Mouse (Mus musculus) megakaryocyte, embryonic 14.5 days (primary cell): ENCODE results near the gene Gdf1. TPM values are rescaled to one million over a fixed set of nuclear protein-coding genes. Genes with fewer than 3 reads are reported as not detected.
A peak's percentile ranks its signal among the peaks of the same experiment; 100 is the strongest.

Source experiments
- H3K27me3 ChIP-seq: replicated peaks from 2 replicates; pipeline ENCODE3; 2012; ENCODE audit warnings: inconsistent platforms
- H3K36me3 ChIP-seq: replicated peaks from 2 replicates; pipeline ENCODE3; 2012; ENCODE audit warnings: low read length, inconsistent platforms, mixed read lengths
- H3K4me1 ChIP-seq: 2 replicates; pipeline ENCODE4 v1.6.1; 2012; ENCODE audit warnings: inconsistent platforms
- H3K4me3 ChIP-seq: replicated peaks from 2 replicates; pipeline ENCODE3; 2012; ENCODE audit warnings: moderate library complexity, mild to moderate bottlenecking, inconsistent platforms
- H3K9me3 ChIP-seq: 2 replicates; pipeline ENCODE4 v1.6.1; 2012; ENCODE audit warnings: inconsistent platforms
- FLI1 ChIP-seq: IDR thresholded peaks from 2 replicates; pipeline ENCODE4 v1.6.1; 2012; ENCODE audit warnings: low read length, inconsistent platforms, mixed read lengths
- GATA1 ChIP-seq: IDR thresholded peaks from 3 replicates; pipeline ENCODE4 v1.6.1; 2012; ENCODE audit warnings: mixed read lengths, low read length, inconsistent platforms, borderline replicate concordance
- polyA plus RNA-seq: library from polyadenylated mRNA; stranded (reverse); fragments of >175 nt; gene quantifications from 2 replicates; pipeline ENCODE4 v1.2.3, GENCODE M21; 2012; ENCODE audit warnings: low replicate concordance; ENCODE audit not compliant: insufficient read depth

The Gdf1 gene
- polyA plus RNA-seq, 1 experiment: 0.26 TPM

- no peak overlapping the region for H3K4me3 ChIP-seq
- no peaks in the 10 kb centered on the region for H3K9me3 ChIP-seq
- no peaks in the 10 kb centered on the region for H3K27me3 ChIP-seq
- TF ChIP-seq GATA1: no peak
- peaks cover 88% of the 10 kb centered on the region for H3K4me1 ChIP-seq
- H3K36me3 ChIP-seq: peaks cover 78% of the 10 kb centered on the region
Measured at GRCm38 (mm10) chr8:70347860-70348420, 18.3 kb downstream of the Gdf1 start.

GRCm38 (mm10) chr8:70351035-70351999 is 21.7 kb downstream of the Gdf1 start:
- peaks cover 50% of the 10 kb centered on the region for H3K36me3 ChIP-seq
- no peaks in the 10 kb centered on the region for H3K27me3 ChIP-seq
- H3K4me1 ChIP-seq: peaks cover 79% of the 10 kb centered on the region
- TF ChIP-seq GATA1 (no peak), FLI1 (no peak)
- H3K9me3 ChIP-seq: no peaks in the 10 kb centered on the region
- peak overlapping the region; percentile 97 for H3K4me3 ChIP-seq

- Histone ChIP-seq H3K27me3 (no peaks in the 10 kb centered on the region), H3K36me3 (peaks cover 44% of the 10 kb centered on the region), H3K4me3 (peak overlapping the region; percentile 97), H3K4me1 (peaks cover 75% of the 10 kb centered on the region), H3K9me3 (no peaks in the 10 kb centered on the region)
- TF ChIP-seq GATA1: no peak
- TF ChIP-seq FLI1: no peak
Measured at GRCm38 (mm10) chr8:70352000-70352384, 22.4 kb downstream of the Gdf1 start.

- Histone ChIP-seq H3K9me3 (no peaks in the 10 kb centered on the region), H3K4me3 (peak overlapping the region; percentile 97), H3K27me3 (no peaks in the 10 kb centered on the region), H3K36me3 (peaks cover 37% of the 10 kb centered on the region), H3K4me1 (peaks cover 68% of the 10 kb centered on the region)
- TF ChIP-seq FLI1: no peak
- no peak for TF ChIP-seq GATA1
Measured at GRCm38 (mm10) chr8:70352657-70353151, 23.1 kb downstream of the Gdf1 start.

DNA sequence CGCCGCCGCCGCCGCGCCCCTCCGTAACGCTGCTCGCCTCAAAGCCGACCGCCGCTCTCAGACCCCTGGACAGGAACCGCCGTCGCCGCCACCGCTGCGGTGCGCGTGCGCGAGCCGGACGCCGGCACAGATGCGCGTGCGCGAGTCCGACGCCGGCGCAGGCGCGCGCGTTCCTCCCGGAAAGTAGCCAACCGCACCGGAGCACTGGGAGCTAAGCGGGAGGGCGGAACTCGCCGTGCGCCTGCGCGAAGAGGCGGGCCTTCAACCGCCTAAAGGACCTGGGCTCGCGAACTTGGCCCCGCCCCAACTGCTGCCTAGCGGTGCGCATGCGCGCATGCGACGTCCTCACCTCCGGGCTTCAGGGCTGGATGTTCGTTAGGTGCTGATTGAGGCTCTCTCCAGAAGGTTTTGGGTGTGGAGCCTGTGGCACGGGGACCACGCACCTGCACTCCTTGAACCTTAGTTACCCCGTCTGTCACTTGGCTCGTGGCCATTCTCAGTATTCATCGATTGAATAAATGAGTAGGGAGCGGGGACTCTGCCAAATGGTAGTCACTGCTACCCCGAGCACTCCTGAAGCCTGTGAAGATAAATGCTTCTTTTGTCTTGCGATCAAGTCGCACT is 23.7 kb downstream of the Gdf1 start, which contains the start of gene Upf1:
TSS of gene Upf1 (minus strand) at position 85 of the 624 bp plus-strand sequence.
- peaks cover 31% of the 10 kb centered on the region for H3K36me3 ChIP-seq
- peak within 1 kb of the TSS; percentile 97 for H3K4me3 ChIP-seq
- TF ChIP-seq GATA1: no peak
- TF ChIP-seq FLI1: no peak
- peaks cover 61% of the 10 kb centered on the region for H3K4me1 ChIP-seq
- no peaks in the 10 kb centered on the region for H3K9me3 ChIP-seq
- H3K27me3 ChIP-seq: no peaks in the 10 kb centered on the region

DNA sequence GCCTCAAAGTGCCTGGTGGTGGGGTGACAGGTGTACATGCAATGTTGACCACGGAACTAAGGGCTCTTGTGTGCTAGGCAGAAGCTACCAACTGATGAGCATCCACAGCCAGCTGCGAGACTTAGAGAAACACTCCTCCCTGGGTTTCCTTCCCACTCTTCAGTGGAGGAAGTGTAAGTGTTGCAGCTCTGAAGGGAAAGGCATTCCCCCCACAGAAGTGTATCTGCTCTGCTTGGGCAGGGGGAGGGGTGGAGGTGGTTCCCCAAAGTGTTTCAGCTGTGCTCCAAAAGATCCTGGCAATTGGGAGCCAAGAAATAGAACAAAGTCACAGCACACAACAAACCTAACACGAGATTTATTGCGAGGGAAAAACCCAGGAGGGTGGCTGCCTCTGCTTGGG is 24.4 kb downstream of the Gdf1 start:
- TF ChIP-seq GATA1 (no peak), FLI1 (no peak)
- Histone ChIP-seq H3K27me3 (peaks cover 4% of the 10 kb centered on the region), H3K36me3 (peaks cover 24% of the 10 kb centered on the region), H3K9me3 (no peaks in the 10 kb centered on the region), H3K4me3 (peak overlapping the region; percentile 97), H3K4me1 (peaks cover 55% of the 10 kb centered on the region)

- Histone ChIP-seq H3K27me3 (peaks cover 12% of the 10 kb centered on the region), H3K36me3 (peaks cover 3% of the 10 kb centered on the region), H3K4me1 (peaks cover 41% of the 10 kb centered on the region), H3K4me3 (no peak overlapping the region), H3K9me3 (0 out of 2 replicates have a peak, but pooled peaks cover 2% of the 10 kb centered on the region)
- TF ChIP-seq GATA1 (no peak), FLI1 (no peak)
Measured at GRCm38 (mm10) chr8:70356111-70356510, 26.5 kb downstream of the Gdf1 start.

GRCm38 (mm10) chr8:70359411-70359810 is 29.8 kb downstream of the Gdf1 start:
- TF ChIP-seq GATA1 (no peak), FLI1 (no peak)
- H3K4me3 ChIP-seq: no peak overlapping the region
- H3K9me3 ChIP-seq: 0 out of 2 replicates have a peak, but pooled peaks cover 2% of the 10 kb centered on the region
- H3K36me3 ChIP-seq: no peaks in the 10 kb centered on the region
- peaks cover 16% of the 10 kb centered on the region for H3K27me3 ChIP-seq
- peaks cover 43% of the 10 kb centered on the region for H3K4me1 ChIP-seq

- TF ChIP-seq GATA1 (no peak), FLI1 (no peak)
- no peaks in the 10 kb centered on the region for H3K36me3 ChIP-seq
- H3K9me3 ChIP-seq: 0 out of 2 replicates have a peak, but pooled peaks cover 2% of the 10 kb centered on the region
- H3K27me3 ChIP-seq: peaks cover 21% of the 10 kb centered on the region
- no peak overlapping the region for H3K4me3 ChIP-seq
- H3K4me1 ChIP-seq: peaks cover 40% of the 10 kb centered on the region
Measured at GRCm38 (mm10) chr8:70360769-70361168, 31.2 kb downstream of the Gdf1 start.
